Mouse (Mus musculus) midbrain, embryonic 12.5 days (tissue): ENCODE measurements at regions not wholly inside any gene's neighbourhood (a gene's known extent, or its start where the extent isn't known, plus 50 kb on each side); places are given as distances from the start of the nearest gene placed in this dataset.

Experiments
- ATAC-seq: fragments of 200-750 bp; cut with Nextera tagmentation; 2 replicates; pipeline ENCODE4 v1.8.0; 2017; ENCODE audit warnings: low read depth, moderate TSS enrichment, moderate library complexity; ENCODE audit not compliant: low FRiP score
- H3K27ac ChIP-seq: fragments of 300-500 bp; sonication (generic); replicated peaks from 2 replicates; pipeline ENCODE4 v1.5.1; 2016; ENCODE audit warnings: mild to moderate bottlenecking
- H3K27me3 ChIP-seq: fragments of 300-500 bp; sonication (generic); 2 replicates; pipeline ENCODE4 v1.6.1; 2016; ENCODE audit warnings: mild to moderate bottlenecking
- H3K36me3 ChIP-seq: fragments of 300-500 bp; sonication (generic); 2 replicates; pipeline ENCODE4 v1.6.1; 2016
- H3K4me1 ChIP-seq: fragments of 300-500 bp; sonication (generic); 2 replicates; pipeline ENCODE4 v1.6.1; 2016
- H3K4me2 ChIP-seq: fragments of 300-500 bp; sonication (generic); replicated peaks from 2 replicates; pipeline ENCODE4 v1.6.1; 2016; ENCODE audit warnings: mild to moderate bottlenecking, moderate library complexity
- H3K4me3 ChIP-seq: fragments of 300-500 bp; sonication (generic); 2 replicates; pipeline ENCODE4 v1.5.1; 2016; ENCODE audit warnings: mild to moderate bottlenecking
- H3K9ac ChIP-seq: fragments of 300-500 bp; sonication (generic); replicated peaks from 2 replicates; pipeline ENCODE4 v1.6.1; 2016; ENCODE audit warnings: mild to moderate bottlenecking, moderate library complexity
- H3K9me3 ChIP-seq: fragments of 300-500 bp; sonication (generic); 2 replicates; pipeline ENCODE4 v1.6.1; 2016; ENCODE audit warnings: mild to moderate bottlenecking
- WGBS: fragments of 180-500 bp; shearing (Covaris S2); methylation state at CpG from one replicate; pipeline ENCODE4 v1.1.7; 2016; 5-methylcytosine and 5-hydroxymethylcytosine counted together

DNA sequence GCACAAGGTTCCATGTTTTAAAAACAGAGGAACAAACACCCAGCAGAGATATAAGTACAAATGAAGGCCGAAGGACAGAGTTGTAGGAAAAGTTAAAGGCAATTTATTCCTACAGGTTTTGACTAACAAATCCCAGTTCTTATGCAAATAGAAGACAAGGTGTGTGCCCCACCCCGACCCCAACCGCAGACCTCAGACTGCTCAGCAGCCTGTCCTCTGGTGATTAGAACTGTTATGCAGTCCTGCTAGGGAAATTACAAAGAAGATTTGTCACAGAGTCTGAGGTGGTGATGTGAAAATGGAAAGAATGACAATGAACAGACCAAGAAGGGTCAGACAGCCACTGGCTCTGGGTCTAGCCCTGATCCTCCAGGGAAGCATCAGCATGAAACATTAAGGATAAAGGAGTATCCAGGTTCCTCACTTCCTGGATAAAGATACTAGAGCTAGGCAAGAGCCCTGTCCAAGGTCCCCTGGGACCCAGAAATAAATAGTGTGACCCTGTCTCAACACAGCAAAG is 131.4 kb upstream of the Mpped2 start:
- Histone ChIP-seq H3K27me3 (no peaks in the 10 kb centered on the region), H3K4me3 (no peak overlapping the region), H3K36me3 (no peaks in the 10 kb centered on the region), H3K9me3 (no peaks in the 10 kb centered on the region), H3K4me2 (no peak overlapping the region), H3K27ac (no peak overlapping the region), H3K9ac (no peak overlapping the region), H3K4me1 (no peaks in the 10 kb centered on the region)
- 69% methylated on average over 3 of the region's 3 CpGs for WGBS
- ATAC-seq: no peak

DNA sequence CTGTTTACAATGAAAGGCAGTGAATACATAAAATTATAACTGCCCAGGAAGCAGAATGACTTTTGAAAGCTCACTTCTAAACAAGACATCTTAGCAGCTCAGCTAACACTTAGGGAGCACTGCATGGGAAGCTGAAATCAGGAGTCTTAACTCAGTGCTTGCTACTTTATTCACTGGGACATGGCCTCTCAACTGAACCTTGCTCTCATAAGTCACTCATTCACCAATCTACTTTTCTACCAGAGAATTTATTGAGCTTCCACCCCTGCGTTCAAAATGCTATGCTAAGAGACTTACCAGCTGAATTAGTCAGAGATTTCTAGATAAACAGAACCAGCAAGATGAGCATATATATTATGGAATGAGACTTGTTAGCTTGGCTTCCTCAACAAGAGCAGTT is 122.8 kb upstream of the Mpped2 start:
- no peak overlapping the region for H3K4me3 ChIP-seq
- H3K36me3 ChIP-seq: no peaks in the 10 kb centered on the region
- ATAC-seq: no peak
- no peaks in the 10 kb centered on the region for H3K9me3 ChIP-seq
- WGBS: 94% methylated on average over 1 of the region's 1 CpGs
- no peak overlapping the region for H3K27ac ChIP-seq
- no peaks in the 10 kb centered on the region for H3K27me3 ChIP-seq
- no peaks in the 10 kb centered on the region for H3K4me1 ChIP-seq
- H3K9ac ChIP-seq: no peak overlapping the region
- no peak overlapping the region for H3K4me2 ChIP-seq

DNA sequence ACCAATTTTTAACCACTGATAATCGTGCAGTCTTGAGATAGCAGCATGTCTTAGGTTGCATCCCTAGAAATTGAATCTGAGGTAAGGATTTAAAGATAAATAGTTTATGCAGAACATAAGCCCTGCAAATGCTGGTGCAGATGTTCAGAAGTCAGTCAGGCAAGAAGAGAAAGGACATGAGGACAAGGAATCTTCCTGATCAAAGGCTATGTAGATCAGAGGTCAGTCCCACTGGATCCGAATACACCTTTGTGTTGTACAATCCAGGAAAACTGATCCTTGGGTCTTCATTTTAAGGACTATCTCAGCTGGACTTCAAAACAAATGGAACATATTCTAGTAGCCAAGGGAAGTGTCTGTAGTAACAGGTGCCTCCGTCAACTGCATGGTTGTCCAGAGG is 121.7 kb upstream of the Mpped2 start:
- Histone ChIP-seq H3K9ac (no peak overlapping the region), H3K27ac (no peak overlapping the region), H3K36me3 (no peaks in the 10 kb centered on the region), H3K4me1 (no peaks in the 10 kb centered on the region), H3K4me3 (no peak overlapping the region), H3K4me2 (no peak overlapping the region), H3K27me3 (no peaks in the 10 kb centered on the region), H3K9me3 (no peaks in the 10 kb centered on the region)
- WGBS: 89% methylated on average over 3 of the region's 3 CpGs
- ATAC-seq: no peak

DNA sequence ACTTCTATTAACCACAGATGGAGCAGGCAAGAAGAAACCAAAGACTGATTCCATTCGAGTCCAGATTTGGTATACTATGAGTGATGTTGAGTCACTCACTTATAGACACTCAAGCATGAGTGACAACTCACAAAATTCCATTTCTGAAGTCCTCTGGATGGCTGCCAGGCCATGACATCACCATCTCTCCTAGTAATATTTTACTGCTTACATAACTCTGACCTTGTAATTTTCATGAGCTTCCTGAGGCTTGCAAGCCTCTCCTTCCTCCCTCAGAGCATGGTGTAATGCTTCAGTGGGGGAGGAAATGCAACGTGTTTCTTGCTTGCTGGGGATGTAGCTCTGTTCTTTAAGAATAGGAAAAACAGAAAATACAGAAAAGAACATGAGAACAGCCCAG is 121.2 kb upstream of the Mpped2 start:
- WGBS: 72% methylated on average over 2 of the region's 2 CpGs

DNA sequence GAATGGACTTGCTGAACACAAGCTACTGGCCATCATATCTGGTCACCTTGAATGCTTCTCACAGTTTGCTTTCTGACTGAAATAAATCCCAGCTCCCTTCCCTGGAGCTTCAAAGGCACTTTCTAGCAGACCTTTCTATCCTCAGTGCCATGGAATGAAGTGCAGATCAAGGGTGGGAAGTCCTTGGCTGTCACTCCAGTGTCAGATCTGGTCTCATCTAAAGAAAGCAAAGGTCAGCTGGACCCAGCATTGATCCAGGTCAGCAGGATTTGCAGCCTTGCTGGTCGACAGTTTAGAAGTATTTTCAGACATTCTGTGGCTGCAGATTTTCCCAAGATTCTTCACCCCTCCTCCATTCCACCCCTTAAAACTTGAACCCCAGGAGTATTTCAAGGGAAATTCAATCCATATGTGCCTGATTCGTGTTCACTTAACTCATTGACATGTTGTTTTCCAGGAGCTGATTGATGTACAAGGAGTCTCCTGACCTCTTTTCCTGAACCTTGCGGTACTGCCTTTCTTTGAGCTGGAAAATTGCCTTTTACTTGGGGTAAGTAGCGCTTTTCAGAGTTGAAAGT is 116.2 kb upstream of the Mpped2 start:
- no peak overlapping the region for H3K9ac ChIP-seq
- ATAC-seq: no peak
- H3K9me3 ChIP-seq: no peaks in the 10 kb centered on the region
- 62% methylated on average over 4 of the region's 4 CpGs for WGBS
- no peaks in the 10 kb centered on the region for H3K27me3 ChIP-seq
- H3K4me1 ChIP-seq: no peaks in the 10 kb centered on the region
- no peak overlapping the region for H3K4me3 ChIP-seq
- no peak overlapping the region for H3K27ac ChIP-seq
- H3K4me2 ChIP-seq: no peak overlapping the region
- H3K36me3 ChIP-seq: no peaks in the 10 kb centered on the region

More for the DNA sequence above, 121.2 kb upstream of the Mpped2 start:
- no peak for ATAC-seq
- Histone ChIP-seq H3K27me3 (no peaks in the 10 kb centered on the region), H3K9me3 (no peaks in the 10 kb centered on the region), H3K9ac (no peak overlapping the region), H3K36me3 (no peaks in the 10 kb centered on the region), H3K4me1 (no peaks in the 10 kb centered on the region), H3K27ac (no peak overlapping the region), H3K4me3 (no peak overlapping the region), H3K4me2 (no peak overlapping the region)

DNA sequence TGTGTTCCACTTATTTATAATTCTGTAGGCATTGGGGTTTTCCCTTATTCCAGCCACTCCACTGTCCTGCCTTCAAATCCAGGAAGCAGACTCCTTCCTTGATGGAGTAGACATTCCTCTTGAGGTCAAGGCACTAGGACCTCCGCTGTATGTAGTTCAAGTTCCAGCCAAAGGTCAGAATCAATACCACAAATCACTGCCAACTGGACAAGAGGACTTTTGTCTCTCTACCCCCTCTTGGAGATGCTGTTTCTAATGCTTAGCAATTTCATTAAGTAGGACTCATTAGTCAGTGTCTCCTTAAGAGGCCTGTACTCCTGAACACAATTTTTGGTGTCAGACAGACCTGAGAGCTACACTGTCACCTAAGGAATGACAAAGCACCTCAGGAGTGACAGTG is 115.0 kb upstream of the Mpped2 start:
- Histone ChIP-seq H3K9me3 (no peaks in the 10 kb centered on the region), H3K9ac (no peak overlapping the region), H3K27ac (no peak overlapping the region), H3K4me3 (no peak overlapping the region), H3K27me3 (no peaks in the 10 kb centered on the region), H3K36me3 (no peaks in the 10 kb centered on the region), H3K4me2 (no peak overlapping the region), H3K4me1 (peaks cover 2% of the 10 kb centered on the region; the same call in 1 of the 2 replicates)
- 93% methylated on average over 1 of the region's 1 CpGs for WGBS
- ATAC-seq: no peak

DNA sequence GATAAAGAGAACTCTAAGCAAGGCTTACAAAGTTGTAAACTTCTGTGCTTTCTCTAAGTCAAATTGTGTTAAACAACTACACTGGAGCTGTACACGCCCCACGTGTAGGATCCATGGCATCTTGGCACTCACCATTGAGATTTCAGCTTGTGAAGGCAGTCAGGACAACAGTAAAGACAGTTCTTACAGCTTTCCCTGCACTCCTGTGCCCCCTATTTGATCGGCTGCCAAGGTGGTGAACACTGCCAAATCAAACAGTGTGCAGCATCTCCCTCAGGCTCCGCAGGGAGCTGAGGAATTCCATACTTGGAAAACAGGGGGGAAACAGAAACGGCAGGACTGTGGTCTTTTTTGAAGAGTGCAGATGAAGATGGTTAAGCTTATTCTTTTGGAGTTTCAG is 112.4 kb upstream of the Mpped2 start:
- Histone ChIP-seq H3K4me1 (peaks cover 2% of the 10 kb centered on the region; the same call in 1 of the 2 replicates), H3K27ac (no peak overlapping the region), H3K9ac (no peak overlapping the region), H3K27me3 (no peaks in the 10 kb centered on the region), H3K4me2 (no peak overlapping the region), H3K9me3 (no peaks in the 10 kb centered on the region), H3K4me3 (no peak overlapping the region), H3K36me3 (no peaks in the 10 kb centered on the region)
- WGBS: 65% methylated on average over 5 of the region's 5 CpGs
- no peak for ATAC-seq

DNA sequence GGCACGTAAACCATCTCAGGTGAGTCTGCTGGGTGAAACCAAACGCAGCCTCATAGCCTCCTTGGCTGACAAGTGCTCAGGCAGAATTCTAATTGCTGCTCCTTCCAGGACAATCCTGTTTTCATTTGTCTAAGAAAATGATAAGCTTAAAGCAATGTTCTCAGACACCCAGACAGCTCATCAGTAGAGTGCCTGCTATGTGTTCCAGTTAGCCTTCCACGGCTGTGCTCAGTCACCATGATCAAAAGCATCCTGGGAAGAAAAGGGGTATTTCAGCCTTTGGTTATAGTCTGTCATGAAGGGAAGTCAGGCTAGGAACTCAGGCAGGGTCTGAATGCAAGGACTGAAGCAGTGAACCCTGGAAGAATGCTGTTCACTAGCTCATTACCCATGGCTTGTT is 71.8 kb upstream of the Mpped2 start:
- no peak for ATAC-seq
- Histone ChIP-seq H3K4me3 (no peak overlapping the region), H3K4me1 (no peaks in the 10 kb centered on the region), H3K27me3 (no peaks in the 10 kb centered on the region), H3K9me3 (no peaks in the 10 kb centered on the region), H3K9ac (no peak overlapping the region), H3K27ac (no peak overlapping the region), H3K4me2 (no peak overlapping the region), H3K36me3 (no peaks in the 10 kb centered on the region)
- WGBS: 85% methylated on average over 3 of the region's 3 CpGs

DNA sequence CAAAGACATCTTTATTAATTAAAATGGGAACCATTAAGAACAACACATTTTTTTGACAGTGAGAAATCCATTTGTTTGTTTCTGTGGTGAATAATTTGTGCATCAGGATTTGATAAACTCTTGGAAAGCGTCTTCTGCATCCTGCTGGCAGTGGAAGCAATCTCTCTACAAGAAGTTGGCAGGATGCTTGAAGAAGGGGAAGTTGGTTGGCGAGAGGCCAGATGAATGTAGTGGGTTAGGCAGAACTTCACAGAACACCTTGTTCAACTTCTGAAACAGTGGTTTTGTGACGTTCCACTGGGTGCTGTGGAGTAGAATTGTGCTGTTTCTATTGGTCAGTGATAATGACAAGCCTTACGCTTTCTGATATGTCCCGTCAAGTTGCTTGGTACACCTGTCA is 70.7 kb upstream of the Mpped2 start:
- H3K36me3 ChIP-seq: no peaks in the 10 kb centered on the region
- no peak overlapping the region for H3K4me3 ChIP-seq
- H3K9ac ChIP-seq: no peak overlapping the region
- H3K4me1 ChIP-seq: no peaks in the 10 kb centered on the region
- WGBS: 88% methylated on average over 5 of the region's 5 CpGs
- no peaks in the 10 kb centered on the region for H3K27me3 ChIP-seq
- no peak for ATAC-seq
- no peak overlapping the region for H3K27ac ChIP-seq
- no peak overlapping the region for H3K4me2 ChIP-seq
- H3K9me3 ChIP-seq: no peaks in the 10 kb centered on the region

DNA sequence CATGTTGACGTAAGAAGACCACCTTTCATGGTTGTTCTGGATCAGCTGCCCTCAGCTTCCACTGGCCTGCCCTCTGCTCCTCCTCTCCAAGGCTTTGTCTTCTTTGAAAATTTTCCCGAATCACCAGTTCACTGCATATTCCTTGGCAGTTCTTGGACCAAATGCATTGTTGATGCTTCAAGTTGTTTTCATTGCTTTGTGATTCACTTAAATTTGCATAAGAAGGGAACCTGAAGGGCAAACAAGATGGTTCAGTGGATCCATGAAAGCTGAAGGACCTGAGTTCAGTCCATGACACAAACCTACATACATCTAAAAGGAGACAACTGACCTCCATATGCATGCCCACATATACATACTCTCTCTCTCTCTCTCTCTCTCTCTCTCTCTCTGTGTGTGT is 69.4 kb upstream of the Mpped2 start:
- no peaks in the 10 kb centered on the region for H3K9me3 ChIP-seq
- no peaks in the 10 kb centered on the region for H3K36me3 ChIP-seq
- H3K4me3 ChIP-seq: no peak overlapping the region
- H3K27me3 ChIP-seq: no peaks in the 10 kb centered on the region
- H3K27ac ChIP-seq: no peak overlapping the region
- H3K4me2 ChIP-seq: no peak overlapping the region
- H3K4me1 ChIP-seq: no peaks in the 10 kb centered on the region
- WGBS: 71% methylated on average over 2 of the region's 2 CpGs
- H3K9ac ChIP-seq: no peak overlapping the region
- no peak for ATAC-seq

DNA sequence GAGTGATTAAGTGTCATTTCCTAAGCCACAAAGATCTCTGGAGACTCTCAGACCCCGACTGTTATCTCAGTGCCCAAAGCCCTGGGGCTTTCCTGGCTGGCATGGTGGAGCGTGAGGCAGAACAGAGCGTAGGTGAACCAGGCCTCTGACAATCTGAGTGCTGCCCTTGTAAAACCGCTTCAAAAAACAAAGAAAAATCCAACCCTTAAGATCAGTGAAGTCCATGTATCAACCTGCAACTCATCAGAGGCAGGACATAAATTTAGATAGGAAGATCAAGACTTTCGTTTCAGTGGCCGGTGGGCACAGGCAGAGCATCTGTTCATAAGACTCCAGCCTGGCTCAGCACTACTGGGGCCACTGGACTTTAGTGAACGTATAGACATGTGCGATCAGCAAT is 61.1 kb upstream of the Mpped2 start:
- Histone ChIP-seq H3K9ac (no peak overlapping the region), H3K9me3 (no peaks in the 10 kb centered on the region), H3K36me3 (no peaks in the 10 kb centered on the region), H3K4me3 (no peak overlapping the region), H3K4me1 (no peaks in the 10 kb centered on the region), H3K27me3 (no peaks in the 10 kb centered on the region), H3K4me2 (no peak overlapping the region), H3K27ac (no peak overlapping the region)
- no peak for ATAC-seq
- 89% methylated on average over 8 of the region's 8 CpGs for WGBS
